Mouse (Mus musculus) C2C12 (cell line): ENCODE results near the gene Rhbdl2. TPM values are rescaled to one million over a fixed set of nuclear protein-coding genes. Genes with fewer than 3 reads are reported as not detected.

Source experiments
- H3K27me3 ChIP-seq: one replicate; pipeline ENCODE4 v1.6.1; 2011; ENCODE audit not compliant: control insufficient read depth, insufficient read depth, insufficient read length
- H3K36me3 ChIP-seq: one replicate; pipeline ENCODE4 v1.6.1; 2011; ENCODE audit not compliant: control insufficient read depth, insufficient read depth
- H3K4me3 ChIP-seq: one replicate; pipeline ENCODE4 v1.5.1; 2011; ENCODE audit warnings: mild to moderate bottlenecking, control low read depth; ENCODE audit not compliant: poor library complexity, insufficient read depth, severe bottlenecking
- H3K79me2 ChIP-seq: one replicate; pipeline ENCODE4 v1.6.1; 2011; ENCODE audit not compliant: control insufficient read depth, insufficient read depth
- H3K79me3 ChIP-seq: one replicate; pipeline ENCODE4 v1.6.1; 2011; ENCODE audit warnings: low read depth, control low read depth
- H3ac ChIP-seq: one replicate; pipeline ENCODE3; 2011; ENCODE audit warnings: low read depth; ENCODE audit not compliant: control insufficient read depth, insufficient read length
- CEBPB ChIP-seq: IDR thresholded peaks from one replicate; pipeline ENCODE4 v1.6.1; 2011; ENCODE audit warnings: low read depth, mild to moderate bottlenecking, control low read depth, moderate library complexity
- CTCF ChIP-seq: IDR thresholded peaks from one replicate; pipeline ENCODE4 v1.5.1; 2011; ENCODE audit not compliant: control insufficient read depth, insufficient read depth, insufficient read length
- FOSL1 ChIP-seq: IDR thresholded peaks from one replicate; pipeline ENCODE4 v1.8.0; 2011; ENCODE audit warnings: mild to moderate bottlenecking, low read length; ENCODE audit not compliant: poor library complexity, insufficient read depth, severe bottlenecking
- MAX ChIP-seq: IDR thresholded peaks from one replicate; pipeline ENCODE4 v1.6.1; 2011; ENCODE audit warnings: mild to moderate bottlenecking, control low read depth
- MYOD1 ChIP-seq: IDR thresholded peaks from one replicate; pipeline ENCODE4 v1.6.1; 2011; ENCODE audit warnings: low read depth; ENCODE audit not compliant: control insufficient read depth, insufficient read length
- MYOG ChIP-seq: IDR thresholded peaks from one replicate; pipeline ENCODE4 v1.6.1; 2011; ENCODE audit not compliant: control insufficient read depth, insufficient read length; ENCODE audit errors: extremely low read depth
- USF1 ChIP-seq: IDR thresholded peaks from one replicate; pipeline ENCODE4 v1.6.1; 2011; ENCODE audit warnings: low read depth, mild to moderate bottlenecking, control low read depth, moderate library complexity
- polyA plus RNA-seq: library from polyadenylated mRNA; unstranded; fragments of >200 nt; fragmentation: generic; extraction: Trizol; gene quantifications from one replicate; pipeline ENCODE4 v1.2.1, GENCODE M21; 2012; ENCODE audit warnings: missing spikeins

The Rhbdl2 gene
- polyA plus RNA-seq, 1 experiment = 0.14 TPM

DNA sequence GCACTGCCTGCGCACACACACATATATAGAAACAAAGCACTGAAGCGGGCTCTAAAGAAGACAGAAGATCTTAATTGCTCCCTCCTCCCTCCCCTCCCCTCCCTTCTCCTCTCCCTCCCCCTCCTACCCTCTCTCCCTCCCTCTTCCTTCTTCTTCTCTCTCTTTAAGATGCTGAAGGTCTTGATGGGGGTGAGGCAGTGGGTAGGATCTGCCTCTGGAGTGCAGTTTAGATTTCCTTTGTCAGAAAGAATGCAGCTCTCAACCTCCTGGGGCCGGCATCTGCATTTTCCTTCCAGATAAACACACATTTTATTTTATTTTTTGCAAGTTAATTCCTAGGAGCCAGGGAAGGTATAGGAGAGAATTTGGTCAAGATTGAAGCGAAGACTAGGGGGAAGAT is 19.4 kb upstream of the Rhbdl2 start:
- Histone ChIP-seq H3K36me3 (no peaks in the 10 kb centered on the region), H3K27me3 (no peaks in the 10 kb centered on the region), H3K79me2 (no peaks in the 10 kb centered on the region), H3K4me3 (no peak overlapping the region), H3K79me3 (no peaks in the 10 kb centered on the region), H3ac (no peak overlapping the region)
- TF ChIP-seq MYOD1 (no peak), USF1 (no peak), MAX (no peak), MYOG (no peak), CEBPB (no peak), CTCF (no peak), FOSL1 (no peak)

DNA sequence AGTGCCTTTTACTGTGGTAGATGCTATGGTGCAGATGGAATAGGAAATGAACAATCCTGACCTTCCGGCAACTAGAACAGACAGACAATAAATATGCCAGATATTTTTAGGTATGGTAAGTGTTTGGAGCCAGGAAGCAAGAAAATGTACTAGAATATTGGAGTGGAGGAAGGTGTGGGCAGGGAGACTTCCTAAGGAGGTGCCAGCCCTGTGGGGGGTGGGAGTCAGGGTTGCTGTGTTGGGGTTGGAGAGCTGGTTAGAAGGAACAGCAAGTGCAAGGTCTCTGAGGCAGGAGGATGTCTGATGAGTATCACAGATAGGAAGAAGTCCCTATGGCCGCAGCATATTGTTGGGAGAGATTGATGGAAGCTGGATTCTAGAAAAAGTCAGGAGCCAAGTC is 5.0 kb downstream of the Rhbdl2 start:
- Histone ChIP-seq H3K79me2 (no peaks in the 10 kb centered on the region), H3K4me3 (no peak overlapping the region), H3K27me3 (no peaks in the 10 kb centered on the region), H3K36me3 (no peaks in the 10 kb centered on the region), H3ac (no peak overlapping the region), H3K79me3 (no peaks in the 10 kb centered on the region)
- TF ChIP-seq CTCF (no peak), MYOG (no peak), MAX (no peak), CEBPB (no peak), USF1 (no peak), MYOD1 (no peak), FOSL1 (no peak)

DNA sequence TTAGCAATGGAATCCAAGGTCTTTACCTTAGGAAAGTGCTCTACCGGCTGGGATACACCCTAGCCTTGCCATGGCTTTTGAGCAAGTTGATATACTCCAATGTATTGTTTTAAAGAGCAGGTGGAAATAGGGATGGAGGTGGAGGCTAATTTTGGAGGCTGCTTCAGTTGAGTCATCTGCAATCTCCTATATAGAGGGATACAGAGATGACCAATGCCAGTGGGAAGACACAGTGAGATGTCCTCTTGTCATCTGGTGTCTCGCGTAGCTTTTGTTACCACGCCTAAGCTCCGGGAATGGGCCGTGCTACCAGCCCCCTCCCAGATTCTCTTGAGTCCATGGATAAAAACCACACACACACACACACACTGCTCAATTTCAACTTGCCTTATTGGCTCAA is 5.5 kb downstream of the Rhbdl2 start:
- no peaks in the 10 kb centered on the region for H3K36me3 ChIP-seq
- no peak overlapping the region for H3K4me3 ChIP-seq
- H3K79me3 ChIP-seq = no peaks in the 10 kb centered on the region
- H3K27me3 ChIP-seq = no peaks in the 10 kb centered on the region
- no peak overlapping the region for H3ac ChIP-seq
- H3K79me2 ChIP-seq = no peaks in the 10 kb centered on the region
- TF ChIP-seq MYOG = no peak
- no peak for TF ChIP-seq CEBPB
- no peak for TF ChIP-seq FOSL1
- no peak for TF ChIP-seq MAX
- TF ChIP-seq MYOD1 = no peak
- no peak for TF ChIP-seq CTCF
- no peak for TF ChIP-seq USF1

DNA sequence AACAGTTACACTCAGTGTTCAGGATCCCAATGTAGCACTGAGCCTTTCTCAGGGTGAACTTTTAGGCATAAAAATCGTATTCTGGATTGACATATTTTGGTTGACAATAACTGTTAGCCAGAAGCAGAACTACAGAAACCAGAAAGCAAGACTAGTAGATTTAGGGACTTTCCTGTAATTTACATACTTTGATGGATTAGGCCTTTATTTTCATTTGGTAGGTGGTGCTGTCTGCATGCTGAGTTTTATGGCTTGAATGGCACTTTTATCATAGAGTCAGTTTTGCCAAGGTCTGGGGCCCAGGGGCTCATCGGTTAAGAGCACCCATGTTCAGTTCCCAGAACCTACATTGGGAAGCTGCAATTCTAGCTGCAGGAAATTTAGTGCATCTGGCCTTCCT is 7.4 kb downstream of the Rhbdl2 start:
- TF ChIP-seq MAX = no peak
- TF ChIP-seq MYOD1 = no peak
- no peak for TF ChIP-seq USF1
- TF ChIP-seq CTCF = no peak
- TF ChIP-seq MYOG = no peak
- no peak for TF ChIP-seq CEBPB
- TF ChIP-seq FOSL1 = no peak
- no peaks in the 10 kb centered on the region for H3K79me3 ChIP-seq
- H3K79me2 ChIP-seq = no peaks in the 10 kb centered on the region

DNA sequence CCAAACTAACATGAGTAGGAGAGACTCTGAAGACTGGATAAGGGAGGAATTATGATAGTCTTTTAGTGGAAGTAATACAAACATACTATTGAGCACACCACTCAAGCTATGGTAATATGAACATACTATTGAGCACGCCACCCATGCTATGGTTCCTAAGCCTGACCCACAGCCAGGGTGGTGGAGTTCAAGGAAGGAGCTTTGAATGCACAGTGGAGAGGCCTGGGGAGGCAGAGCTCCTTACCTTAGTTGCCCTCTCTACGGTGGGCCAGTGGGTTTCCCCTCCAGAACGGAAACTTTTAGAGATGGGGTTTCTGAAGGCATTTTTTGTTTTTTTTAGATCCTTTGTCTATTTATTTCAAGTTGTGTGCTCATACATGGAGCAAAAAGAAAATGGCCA is 9.7 kb downstream of the Rhbdl2 start:
- no peak for TF ChIP-seq CEBPB
- TF ChIP-seq MYOG = no peak
- TF ChIP-seq CTCF = no peak
- TF ChIP-seq MYOD1 = no peak
- no peak for TF ChIP-seq FOSL1
- no peak for TF ChIP-seq USF1
- no peak for TF ChIP-seq MAX
- H3K36me3 ChIP-seq = no peaks in the 10 kb centered on the region
- no peak overlapping the region for H3K4me3 ChIP-seq
- H3K79me3 ChIP-seq = no peaks in the 10 kb centered on the region
- H3K27me3 ChIP-seq = no peaks in the 10 kb centered on the region
- H3ac ChIP-seq = no peak overlapping the region
- no peaks in the 10 kb centered on the region for H3K79me2 ChIP-seq

More for the DNA sequence above, 7.4 kb downstream of the Rhbdl2 start:
- Histone ChIP-seq H3K36me3 (no peaks in the 10 kb centered on the region), H3K4me3 (no peak overlapping the region), H3K27me3 (no peaks in the 10 kb centered on the region), H3ac (no peak overlapping the region)

DNA sequence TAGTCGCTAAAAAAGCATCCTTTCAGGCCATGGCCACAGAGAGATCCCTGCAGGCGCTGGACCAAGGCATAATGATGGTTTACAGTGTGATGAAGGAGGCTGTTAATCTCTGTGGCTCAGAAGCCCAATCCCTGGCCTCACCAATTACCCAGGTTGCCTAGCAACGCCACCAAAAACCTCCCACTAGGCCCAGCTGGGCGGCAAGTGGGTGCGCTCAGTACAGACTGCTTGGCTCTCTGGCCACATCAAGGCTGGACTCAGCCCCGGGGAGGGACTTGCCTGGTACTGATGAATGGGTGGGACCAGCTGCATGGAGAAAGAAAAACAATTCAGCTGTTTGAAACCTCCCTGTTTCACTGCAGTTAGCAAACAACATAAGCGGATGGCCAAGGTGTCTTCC is 10.2 kb downstream of the Rhbdl2 start:
- no peak overlapping the region for H3K4me3 ChIP-seq
- H3K27me3 ChIP-seq = no peaks in the 10 kb centered on the region
- no peak overlapping the region for H3ac ChIP-seq
- no peaks in the 10 kb centered on the region for H3K36me3 ChIP-seq
- no peaks in the 10 kb centered on the region for H3K79me2 ChIP-seq
- TF ChIP-seq MAX (no peak), CEBPB (no peak), FOSL1 (no peak), CTCF (no peak), USF1 (no peak), MYOD1 (no peak), MYOG (no peak)
- no peaks in the 10 kb centered on the region for H3K79me3 ChIP-seq
